Mouse (Mus musculus): ENCODE measurements around the gene Zfp704. TPM values are rescaled to one million over a fixed set of nuclear protein-coding genes. Genes with fewer than 3 reads are reported as not detected.

Gene Zfp704
- total and polyA plus RNA-seq, 3 experiments = not detected

DNA sequence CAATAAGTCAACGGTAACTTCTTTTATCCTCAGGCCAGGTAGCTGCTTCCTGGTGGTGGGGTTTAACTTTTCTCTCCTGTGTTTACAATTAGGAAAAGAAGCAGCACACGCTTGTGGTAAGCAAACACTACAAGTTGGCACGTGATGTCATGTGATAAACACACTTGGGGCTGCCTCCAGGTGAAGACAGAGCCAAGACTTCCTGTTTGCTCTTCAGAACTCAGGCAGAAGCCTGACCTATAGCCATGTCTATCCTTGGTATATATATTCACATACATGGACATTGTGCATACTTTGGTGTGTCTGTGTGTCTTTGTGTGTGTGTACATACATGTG, 209.0 kb downstream of the Zfp704 start:
- H3K4me1 ChIP-seq (ENCODE audit: control insufficient read depth in 1 of 2, insufficient read depth in 2 of 2) = peaks cover 13 to 33% of the 10 kb centered on the region in 2 experiments
- H3K27ac ChIP-seq (ENCODE audit: insufficient read depth, low read depth) = no peak overlapping the region
- H3K4me3 ChIP-seq (replicated peaks in 1 of 3; ENCODE audit: low read depth in 2 of 3, low read length in 2 of 3, poor library complexity in 1 of 3) = no peak overlapping the region
- TF ChIP-seq MAFK (IDR thresholded peaks at IDR 0.05; ENCODE audit: insufficient replicate concordance, low read length) (no peak), BHLHE40 (IDR thresholded peaks at IDR 0.05; ENCODE audit: low read depth, low read length) (0 out of 2 replicates have a peak, but pooled peaks have one; percentile 8)
- dilution Hi-C loops (cut with MboI; ENCODE audit: extremely low pct_ligation_motif_present, extremely low pct_unique_long_range_greater_than_20kb, low sequenced_read_pairs) = no loop called here
- no peaks in the 10 kb centered on the region for H3K79me2 ChIP-seq (replicated peaks; ENCODE audit: control insufficient read depth, extremely low read depth, insufficient read depth, poor library complexity, severe bottlenecking)
- no peaks in the 10 kb centered on the region for H3K9me3 ChIP-seq (replicated peaks; ENCODE audit: low read length)
- no peaks in the 10 kb centered on the region for H3K36me3 ChIP-seq (replicated peaks in 1 of 2; ENCODE audit: control insufficient read depth in 1 of 2, insufficient read depth in 1 of 2, low read length in 1 of 2)
- no peak for DNase-seq (ENCODE audit: extremely low read depth)
- H3K27me3 ChIP-seq (replicated peaks) = no peaks in the 10 kb centered on the region
- in situ Hi-C loops (cut with MboI; ENCODE audit: low pct_ligation_motif_present, low pct_unique_long_range_greater_than_20kb, low sequenced_read_pairs) = loop anchor here (5.0 kb wide), 1 partner anchor 66 kb away; no protein-coding TSS in a partner anchor
- no peak overlapping the region for H3K9ac ChIP-seq (ENCODE audit: insufficient read depth, low read depth)
- H3K4me2 ChIP-seq (ENCODE audit: insufficient read depth, low read depth, poor library complexity, severe bottlenecking) = no peak overlapping the region

DNA sequence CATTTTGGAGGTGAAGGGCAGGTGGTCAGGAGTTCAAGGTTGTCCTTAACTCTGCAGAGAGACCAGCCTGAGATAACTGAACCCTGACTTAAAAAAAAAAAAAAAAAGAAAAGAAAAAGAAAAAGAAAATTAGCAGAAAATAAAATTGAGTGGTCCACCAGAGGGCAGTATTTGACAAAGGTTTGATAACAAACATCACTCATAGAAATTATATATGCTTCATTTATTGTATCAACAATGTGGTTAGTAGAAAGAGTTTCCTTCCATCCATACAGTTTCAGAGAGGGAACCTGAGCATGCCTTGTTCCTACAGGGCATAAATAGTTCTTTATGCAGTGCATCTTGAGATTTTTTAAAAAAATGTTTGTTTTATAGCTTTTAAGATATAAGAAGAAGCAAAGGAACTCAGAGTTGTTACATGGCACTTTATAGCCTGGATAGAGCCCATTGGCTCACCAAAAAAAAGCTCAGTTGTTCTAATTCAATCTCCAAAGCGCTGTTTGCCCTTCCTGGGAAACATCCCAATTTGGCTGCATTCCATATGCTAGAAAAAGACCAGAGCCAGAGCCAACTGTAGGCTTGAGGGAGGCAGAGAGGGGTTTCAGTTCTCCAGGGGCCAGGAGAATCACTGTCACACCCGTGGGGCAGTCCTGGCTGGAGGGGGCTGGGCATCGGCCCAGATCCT, 209.5 kb downstream of the Zfp704 start:
- TF ChIP-seq CHD1 (IDR thresholded peaks at IDR 0.05; ENCODE audit: low read depth, low read length) (no peak), CTCF (conservative IDR thresholded peaks at IDR 0.05 in 1 of 2, IDR thresholded peaks at IDR 0.05 in 1 of 2; ENCODE audit: low read depth in 2 of 2, low read length in 2 of 2) (peak in 1 of 2 experiments; percentile 69; a peak in 3 of 4 replicates), ZC3H11A (IDR thresholded peaks at IDR 0.05; ENCODE audit: low read depth, low read length) (peak; percentile 33; the same call in 1 of the 2 replicates), SMC3 (IDR thresholded peaks at IDR 0.05; ENCODE audit: low read depth, low read length) (peak; percentile 68), MAFK (IDR thresholded peaks at IDR 0.05; ENCODE audit: insufficient replicate concordance, low read length) (0 out of 2 replicates have a peak, but pooled peaks have one; percentile 13), RAD21 (IDR thresholded peaks at IDR 0.05; ENCODE audit: low read depth, low read length) (peak; percentile 81), ZNF384 (IDR thresholded peaks at IDR 0.05; ENCODE audit: low read depth, low read length) (peak; percentile 96), POLR2AphosphoS2 (IDR thresholded peaks at IDR 0.05; ENCODE audit: low read depth, low read length) (no peak)
- H3K4me3 ChIP-seq (replicated peaks in 1 of 3; ENCODE audit: low read depth in 2 of 3, low read length in 2 of 3, poor library complexity in 1 of 3) = no peak overlapping the region
- peaks cover 13 to 33% of the 10 kb centered on the region in 2 experiments for H3K4me1 ChIP-seq (ENCODE audit: control insufficient read depth in 1 of 2, insufficient read depth in 2 of 2)
- H3K9me3 ChIP-seq (replicated peaks; ENCODE audit: low read length) = no peaks in the 10 kb centered on the region
- dilution Hi-C loops (cut with MboI; ENCODE audit: extremely low pct_ligation_motif_present, extremely low pct_unique_long_range_greater_than_20kb, low sequenced_read_pairs) (no loop called here), in situ Hi-C loops (cut with MboI; ENCODE audit: low pct_ligation_motif_present, low pct_unique_long_range_greater_than_20kb, low sequenced_read_pairs) (loop anchor here (5.0 kb wide), 1 partner anchor 67 kb away; no protein-coding TSS in a partner anchor)
- no peak overlapping the region for H3K4me2 ChIP-seq (ENCODE audit: insufficient read depth, low read depth, poor library complexity, severe bottlenecking)
- H3K9ac ChIP-seq (ENCODE audit: insufficient read depth, low read depth) = no peak overlapping the region
- no peaks in the 10 kb centered on the region for H3K36me3 ChIP-seq (replicated peaks in 1 of 2; ENCODE audit: control insufficient read depth in 1 of 2, insufficient read depth in 1 of 2, low read length in 1 of 2)
- DNase-seq (ENCODE audit: extremely low read depth) = peak; percentile 48
- H3K27me3 ChIP-seq (replicated peaks) = no peaks in the 10 kb centered on the region
- no peak overlapping the region for H3K27ac ChIP-seq (ENCODE audit: insufficient read depth, low read depth)
- no peaks in the 10 kb centered on the region for H3K79me2 ChIP-seq (replicated peaks; ENCODE audit: control insufficient read depth, extremely low read depth, insufficient read depth, poor library complexity, severe bottlenecking)

DNA sequence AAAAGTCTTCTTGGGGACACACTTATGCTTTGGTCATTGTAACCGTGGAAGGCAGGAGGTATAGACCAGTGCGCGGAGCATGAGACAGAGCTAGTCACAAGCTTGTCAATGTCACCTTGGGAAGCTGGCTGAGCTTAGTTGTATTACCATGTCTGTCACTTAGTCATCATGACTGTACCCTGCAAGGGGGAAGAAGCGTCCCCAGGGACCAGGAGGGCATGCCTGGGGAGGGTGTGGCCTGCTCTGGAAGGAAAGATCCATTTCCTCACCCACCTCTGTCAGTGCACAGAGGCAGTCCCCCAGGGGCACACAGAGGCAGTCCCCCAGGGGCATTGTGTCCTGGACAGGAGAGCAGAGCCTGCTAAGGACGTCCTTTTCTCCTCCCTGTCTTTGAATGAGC, 211.6 kb downstream of the Zfp704 start:
- no peaks in the 10 kb centered on the region for H3K27me3 ChIP-seq (replicated peaks)
- TF ChIP-seq KAT2A (IDR thresholded peaks at IDR 0.05; ENCODE audit: insufficient replicate concordance, low read length) (0 out of 2 replicates have a peak, but pooled peaks have one; percentile 47), PAX5 (IDR thresholded peaks at IDR 0.05; ENCODE audit: low read length) (no peak), ETS1 (conservative IDR thresholded peaks at IDR 0.05; ENCODE audit: low read depth, low read length) (peak; percentile 30; the same call in 1 of the 2 replicates), BHLHE40 (IDR thresholded peaks at IDR 0.05; ENCODE audit: low read depth, low read length) (peak; percentile 53; the same call in 1 of the 2 replicates), EP300 (IDR thresholded peaks at IDR 0.05; ENCODE audit: low read length) (peak; percentile 42)
- no peak overlapping the region for H3K4me3 ChIP-seq (replicated peaks in 1 of 3; ENCODE audit: low read depth in 2 of 3, low read length in 2 of 3, poor library complexity in 1 of 3)
- H3K9me3 ChIP-seq (replicated peaks; ENCODE audit: low read length) = no peaks in the 10 kb centered on the region
- in situ Hi-C loops (cut with MboI; ENCODE audit: low pct_ligation_motif_present, low pct_unique_long_range_greater_than_20kb, low sequenced_read_pairs) (no loop called here), dilution Hi-C loops (cut with MboI; ENCODE audit: extremely low pct_ligation_motif_present, extremely low pct_unique_long_range_greater_than_20kb, low sequenced_read_pairs) (no loop called here)
- peak; percentile 81 for DNase-seq (ENCODE audit: extremely low read depth)
- no peaks in the 10 kb centered on the region for H3K36me3 ChIP-seq (replicated peaks in 1 of 2; ENCODE audit: control insufficient read depth in 1 of 2, insufficient read depth in 1 of 2, low read length in 1 of 2)
- no peaks in the 10 kb centered on the region for H3K79me2 ChIP-seq (replicated peaks; ENCODE audit: control insufficient read depth, extremely low read depth, insufficient read depth, poor library complexity, severe bottlenecking)
- H3K9ac ChIP-seq (ENCODE audit: insufficient read depth, low read depth) = no peak overlapping the region
- peaks cover 13 to 33% of the 10 kb centered on the region in 2 experiments for H3K4me1 ChIP-seq (ENCODE audit: control insufficient read depth in 1 of 2, insufficient read depth in 2 of 2)
- 0 out of 2 replicates have a peak overlapping the region, but pooled peaks have one; percentile 30 for H3K4me2 ChIP-seq (ENCODE audit: insufficient read depth, low read depth, poor library complexity, severe bottlenecking)
- H3K27ac ChIP-seq (ENCODE audit: insufficient read depth, low read depth) = no peak overlapping the region

Data from CH12.LX (cell line).